Mouse (Mus musculus) stomach, postnatal 0 days (tissue): ENCODE data around the gene Kcnt2.

Experiments used
- CTCF ChIP-seq: IDR thresholded peaks from 2 replicates; pipeline ENCODE4 v1.5.1; 2016; ENCODE audit warnings: antibody characterized with exemption, low read depth, mild to moderate bottlenecking, moderate library complexity
- EP300 ChIP-seq: optimal IDR thresholded peaks from 2 replicates; pipeline ENCODE3; 2016; ENCODE audit warnings: antibody characterized with exemption

DNA sequence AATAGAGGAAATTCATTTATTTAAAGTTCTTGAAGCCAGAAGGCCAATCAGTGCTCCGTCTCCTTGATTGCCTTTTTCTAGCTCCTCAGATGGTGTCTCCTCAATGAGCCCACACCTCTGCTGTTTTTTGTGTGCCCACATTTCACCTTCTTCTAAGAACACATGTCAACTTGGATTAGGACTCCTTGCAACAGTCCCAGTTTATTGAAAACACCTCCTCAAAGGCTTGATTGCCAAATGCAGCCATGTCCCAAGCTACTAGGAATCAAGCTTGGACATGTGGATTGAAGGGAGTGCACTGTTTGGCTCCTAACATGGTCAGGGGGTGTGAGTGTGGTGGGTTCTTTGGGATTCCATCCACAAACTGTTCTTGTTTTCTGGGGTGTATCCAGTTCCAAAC is 245.4 kb downstream of the Kcnt2 start:
- TF ChIP-seq CTCF (no peak), EP300 (no peak)
